Mouse (Mus musculus) neural tube, embryonic 14.5 days (tissue): ENCODE measurements at regions not wholly inside any gene's neighbourhood (a gene's known extent, or its start where the extent isn't known, plus 50 kb on each side); places are given as distances from the start of the nearest gene placed in this dataset.

Source experiments
- ATAC-seq: fragments of 200-750 bp; cut with Nextera tagmentation; 2 replicates; pipeline ENCODE4 v1.8.0; 2017; ENCODE audit warnings: low read depth, mild to moderate bottlenecking, moderate TSS enrichment, moderate library complexity
- H3K27ac ChIP-seq: fragments of 300-500 bp; sonication (generic); 2 replicates; pipeline ENCODE4 v1.5.1; 2014; ENCODE audit warnings: low read depth, mild to moderate bottlenecking, control low read depth, low read length, moderate library complexity, mixed read lengths
- H3K27me3 ChIP-seq: fragments of 300-500 bp; sonication (generic); 2 replicates; pipeline ENCODE4 v1.6.1; 2014; ENCODE audit warnings: low read length; ENCODE audit not compliant: control insufficient read depth, insufficient read depth
- H3K36me3 ChIP-seq: fragments of 300-500 bp; sonication (generic); 2 replicates; pipeline ENCODE4 v1.6.1; 2014; ENCODE audit warnings: low read length, mixed read lengths; ENCODE audit not compliant: control insufficient read depth, insufficient read depth
- H3K4me1 ChIP-seq: fragments of 300-500 bp; sonication (generic); 2 replicates; pipeline ENCODE4 v1.6.1; 2014; ENCODE audit warnings: low read length; ENCODE audit not compliant: control insufficient read depth, insufficient read depth
- H3K4me2 ChIP-seq: fragments of 300-500 bp; sonication (generic); 2 replicates; pipeline ENCODE4 v1.6.1; 2014; ENCODE audit warnings: mild to moderate bottlenecking, low read depth, low read length, control low read depth
- H3K4me3 ChIP-seq: fragments of 300-500 bp; sonication (generic); 2 replicates; pipeline ENCODE4 v1.5.1; 2014; ENCODE audit warnings: low read depth, low read length, control low read depth, mixed read lengths
- H3K9ac ChIP-seq: fragments of 300-500 bp; sonication (generic); replicated peaks from 2 replicates; pipeline ENCODE4 v1.6.1; 2014; ENCODE audit warnings: low read depth, mild to moderate bottlenecking, control low read depth, low read length, mixed read lengths
- H3K9me3 ChIP-seq: fragments of 300-500 bp; sonication (generic); 2 replicates; pipeline ENCODE4 v1.6.1; 2016; ENCODE audit warnings: low read length; ENCODE audit not compliant: control insufficient read depth
- WGBS: fragments of 180-500 bp; shearing (Covaris S2); extraction: QIAGEN DNeasy Blood & Tissue Kit; methylation state at CpG from one replicate; pipeline ENCODE4 v1.1.7; 2014; 5-methylcytosine and 5-hydroxymethylcytosine counted together

- Histone ChIP-seq H3K27me3 (no peaks in the 10 kb centered on the region), H3K9ac (no peak overlapping the region), H3K36me3 (no peaks in the 10 kb centered on the region), H3K27ac (no peak overlapping the region), H3K4me2 (no peak overlapping the region), H3K9me3 (no peaks in the 10 kb centered on the region), H3K4me3 (no peak overlapping the region), H3K4me1 (no peaks in the 10 kb centered on the region)
- 62% methylated on average over 2 of the region's 2 CpGs for WGBS
- ATAC-seq, result no peak
Observed at GRCm38 (mm10) chr7:69326311-69326710, 577.3 kb upstream of the Arrdc4 start.

GRCm38 (mm10) chr7:69277056-69277705, 528.1 kb upstream of the Arrdc4 start:
- Histone ChIP-seq H3K27me3 (no peaks in the 10 kb centered on the region), H3K36me3 (no peaks in the 10 kb centered on the region), H3K4me1 (no peaks in the 10 kb centered on the region), H3K4me2 (no peak overlapping the region), H3K4me3 (no peak overlapping the region), H3K9me3 (no peaks in the 10 kb centered on the region), H3K27ac (no peak overlapping the region), H3K9ac (no peak overlapping the region)
- WGBS, result 48% methylated on average over 4 of the region's 4 CpGs
- 0 out of 2 replicates have a peak, but pooled peaks have one; percentile 31 for ATAC-seq

- 65% methylated on average over 5 of the region's 5 CpGs for WGBS
- Histone ChIP-seq H3K9me3 (no peaks in the 10 kb centered on the region), H3K4me3 (no peak overlapping the region), H3K9ac (no peak overlapping the region), H3K27me3 (no peaks in the 10 kb centered on the region), H3K36me3 (no peaks in the 10 kb centered on the region), H3K4me2 (no peak overlapping the region), H3K27ac (no peak overlapping the region), H3K4me1 (no peaks in the 10 kb centered on the region)
- ATAC-seq, result no peak
Observed at GRCm38 (mm10) chr7:69276376-69277055, 527.5 kb upstream of the Arrdc4 start.

GRCm38 (mm10) chr7:69273670-69274069, 524.6 kb upstream of the Arrdc4 start:
- Histone ChIP-seq H3K4me2 (no peak overlapping the region), H3K4me3 (no peak overlapping the region), H3K9ac (no peak overlapping the region), H3K4me1 (no peaks in the 10 kb centered on the region), H3K27me3 (no peaks in the 10 kb centered on the region), H3K27ac (no peak overlapping the region), H3K36me3 (no peaks in the 10 kb centered on the region), H3K9me3 (no peaks in the 10 kb centered on the region)
- ATAC-seq, result no peak
- 81% methylated on average over 1 of the region's 1 CpGs for WGBS

GRCm38 (mm10) chr7:69244519-69244918, 495.5 kb upstream of the Arrdc4 start:
- WGBS, result 21% methylated on average over 2 of the region's 2 CpGs
- H3K36me3 ChIP-seq, result no peaks in the 10 kb centered on the region
- H3K9ac ChIP-seq, result no peak overlapping the region
- no peak overlapping the region for H3K4me3 ChIP-seq
- H3K4me2 ChIP-seq, result no peak overlapping the region
- no peak for ATAC-seq
- no peaks in the 10 kb centered on the region for H3K27me3 ChIP-seq
- H3K9me3 ChIP-seq, result no peaks in the 10 kb centered on the region
- no peak overlapping the region for H3K27ac ChIP-seq
- no peaks in the 10 kb centered on the region for H3K4me1 ChIP-seq

- no peak for ATAC-seq
- Histone ChIP-seq H3K4me3 (no peak overlapping the region), H3K27ac (no peak overlapping the region), H3K4me2 (no peak overlapping the region), H3K4me1 (no peaks in the 10 kb centered on the region), H3K27me3 (no peaks in the 10 kb centered on the region), H3K9me3 (no peaks in the 10 kb centered on the region), H3K9ac (no peak overlapping the region), H3K36me3 (no peaks in the 10 kb centered on the region)
- WGBS, result 79% methylated on average over 2 of the region's 2 CpGs
Observed at GRCm38 (mm10) chr7:69233296-69233695, 484.3 kb upstream of the Arrdc4 start.

GRCm38 (mm10) chr7:69217871-69218270, 468.8 kb upstream of the Arrdc4 start:
- peak; percentile 88; the same call in 1 of the 2 replicates for ATAC-seq
- 27% methylated on average over 6 of the region's 6 CpGs for whole genome bisulfite sequencing

More at GRCm38 (mm10) chr7:69217871-69218270, 468.8 kb upstream of the Arrdc4 start:
- Histone ChIP-seq H3K27ac (no peak overlapping the region), H3K9ac (no peak overlapping the region), H3K4me2 (no peak overlapping the region), H3K4me1 (no peaks in the 10 kb centered on the region), H3K27me3 (no peaks in the 10 kb centered on the region), H3K4me3 (no peak overlapping the region), H3K36me3 (no peaks in the 10 kb centered on the region), H3K9me3 (no peaks in the 10 kb centered on the region)
